Mouse (Mus musculus) stomach, embryonic 16.5 days (tissue): ENCODE results near the gene Slc30a9. TPM values are rescaled to one million over a fixed set of nuclear protein-coding genes. Genes with fewer than 3 reads are reported as not detected.

Experiments used
- ATAC-seq: fragments of 200-750 bp; cut with Nextera tagmentation; 2 replicates; pipeline ENCODE4 v1.8.0; 2017; ENCODE audit warnings: moderate number of reproducible peaks, moderate TSS enrichment; ENCODE audit not compliant: insufficient read depth, low FRiP score
- H3K27ac ChIP-seq: fragments of 300-500 bp; sonication (generic); 2 replicates; pipeline ENCODE4 v1.5.1; 2014; ENCODE audit warnings: low read length
- H3K27me3 ChIP-seq: fragments of 300-500 bp; sonication (generic); 2 replicates; pipeline ENCODE4 v1.6.1; 2014; ENCODE audit warnings: low read length, control low read depth, mixed read lengths; ENCODE audit not compliant: control insufficient read depth, insufficient read depth
- H3K36me3 ChIP-seq: fragments of 300-500 bp; sonication (generic); 2 replicates; pipeline ENCODE4 v1.6.1; 2014; ENCODE audit warnings: low read length; ENCODE audit not compliant: control insufficient read depth, insufficient read depth
- H3K4me1 ChIP-seq: fragments of 300-500 bp; sonication (generic); 2 replicates; pipeline ENCODE4 v1.6.1; 2014; ENCODE audit warnings: low read length, control low read depth, mixed read lengths; ENCODE audit not compliant: control insufficient read depth, insufficient read depth
- H3K4me2 ChIP-seq: fragments of 300-500 bp; sonication (generic); 2 replicates; pipeline ENCODE4 v1.6.1; 2014; ENCODE audit warnings: low read depth, low read length, mixed read lengths
- H3K4me3 ChIP-seq: fragments of 300-500 bp; sonication (generic); replicated peaks from 2 replicates; pipeline ENCODE4 v1.5.1; 2014; ENCODE audit warnings: mild to moderate bottlenecking, low read length
- H3K9ac ChIP-seq: fragments of 300-500 bp; sonication (generic); 2 replicates; pipeline ENCODE4 v1.6.1; 2014; ENCODE audit warnings: low read length
- H3K9me3 ChIP-seq: fragments of 300-500 bp; sonication (generic); replicated peaks from 2 replicates; pipeline ENCODE4 v1.6.1; 2016; ENCODE audit warnings: low read length, control low read depth; ENCODE audit not compliant: control insufficient read depth
- WGBS: fragments of 180-500 bp; shearing (Covaris S2); extraction: QIAGEN DNeasy Blood & Tissue Kit; methylation state at CpG from one replicate; pipeline ENCODE4 v1.1.7; 2014; 5-methylcytosine and 5-hydroxymethylcytosine counted together
- polyA plus RNA-seq: library from polyadenylated mRNA; unstranded; fragments of >200 nt; fragmentation: Nextera tagmentation; extraction: Ambion mirVana; gene quantifications from 2 replicates; pipeline ENCODE4 v1.2.1, GENCODE M21; 2015

The Slc30a9 gene
- polyA plus RNA-seq, 1 experiment from 2014 or later: 81.1 TPM

GRCm38 (mm10) chr5:67400608-67401480 lies 94.1 kb downstream of the Slc30a9 start:
- Histone ChIP-seq H3K9ac (no peak overlapping the region), H3K4me1 (no peaks in the 10 kb centered on the region), H3K27me3 (no peaks in the 10 kb centered on the region), H3K27ac (no peak overlapping the region), H3K9me3 (no peaks in the 10 kb centered on the region), H3K4me2 (no peak overlapping the region), H3K36me3 (no peaks in the 10 kb centered on the region), H3K4me3 (no peak overlapping the region)
- no peak for ATAC-seq
- 70% methylated on average over 12 of the region's 12 CpGs for WGBS

GRCm38 (mm10) chr5:67401612-67402011 lies 94.9 kb downstream of the Slc30a9 start:
- Histone ChIP-seq H3K36me3 (no peaks in the 10 kb centered on the region), H3K27ac (no peak overlapping the region), H3K4me2 (no peak overlapping the region), H3K4me1 (no peaks in the 10 kb centered on the region), H3K27me3 (no peaks in the 10 kb centered on the region), H3K4me3 (no peak overlapping the region), H3K9me3 (no peaks in the 10 kb centered on the region), H3K9ac (no peak overlapping the region)
- 64% methylated on average over 9 of the region's 9 CpGs for WGBS
- ATAC-seq: no peak

DNA sequence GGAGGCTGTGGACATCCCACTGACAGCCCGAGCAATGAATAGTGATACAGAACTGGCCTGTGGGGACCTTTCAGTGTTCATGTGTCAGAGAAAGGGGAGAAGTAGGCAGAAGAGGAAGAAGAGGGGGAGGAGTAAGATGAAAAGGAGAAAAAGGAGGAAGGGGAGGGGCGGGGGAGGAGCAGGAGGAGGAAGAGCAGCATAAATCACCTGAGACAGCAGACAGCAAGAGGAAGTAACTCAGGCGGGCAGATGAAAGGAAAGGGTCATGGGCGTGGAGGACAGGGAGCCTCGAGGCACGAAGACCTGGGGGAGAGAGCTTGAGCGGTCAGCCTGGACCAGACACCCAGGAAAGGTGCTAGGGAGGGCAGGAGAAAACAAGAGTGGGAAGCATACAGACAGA lies 97.6 kb downstream of the Slc30a9 start:
- no peaks in the 10 kb centered on the region for H3K36me3 ChIP-seq
- H3K4me3 ChIP-seq: no peak overlapping the region
- no peak overlapping the region for H3K27ac ChIP-seq
- H3K4me2 ChIP-seq: no peak overlapping the region
- no peaks in the 10 kb centered on the region for H3K9me3 ChIP-seq
- no peak overlapping the region for H3K9ac ChIP-seq
- 54% methylated on average over 7 of the region's 7 CpGs for WGBS
- no peaks in the 10 kb centered on the region for H3K4me1 ChIP-seq
- H3K27me3 ChIP-seq: no peaks in the 10 kb centered on the region
- no peak for ATAC-seq

DNA sequence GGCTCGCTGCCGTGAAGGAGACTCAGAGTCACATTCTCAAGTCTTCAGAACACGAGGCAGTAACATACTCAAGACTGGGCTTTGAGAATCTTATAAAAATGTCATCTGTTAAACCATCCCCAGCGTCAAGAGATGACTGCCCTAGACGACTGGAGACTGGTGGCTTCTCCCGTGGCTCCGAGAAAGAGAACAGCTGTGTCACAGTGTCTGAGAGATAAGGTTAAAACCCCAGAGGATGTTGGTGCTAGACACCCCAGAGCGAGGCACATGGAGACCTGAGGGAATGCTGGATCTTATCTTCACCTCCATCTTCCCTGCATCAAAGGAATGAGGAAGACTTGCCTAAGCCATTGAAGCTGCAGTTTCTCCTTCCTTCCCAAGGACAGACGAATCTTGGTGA lies 98.2 kb downstream of the Slc30a9 start:
- WGBS: 75% methylated on average over 9 of the region's 9 CpGs
- Histone ChIP-seq H3K4me2 (no peak overlapping the region), H3K4me3 (no peak overlapping the region), H3K27ac (no peak overlapping the region), H3K36me3 (no peaks in the 10 kb centered on the region), H3K27me3 (no peaks in the 10 kb centered on the region), H3K9me3 (no peaks in the 10 kb centered on the region), H3K9ac (no peak overlapping the region), H3K4me1 (no peaks in the 10 kb centered on the region; the same call in 1 of the 2 replicates)
- ATAC-seq: no peak

Other genes with a start within 250 kb of the Slc30a9 start
- gene Phox2b, start 207.7 kb upstream of the Slc30a9 start, polyA plus RNA-seq: 11.9 and 12.5 TPM in 2 replicates
- gene Tmem33, start 46.4 kb upstream of the Slc30a9 start, polyA plus RNA-seq: 95.7 and 97.9 TPM in 2 replicates
- 2.7 and 3.0 TPM in 2 replicates for gene Bend4, start 121.4 kb downstream of the Slc30a9 start, polyA plus RNA-seq